Mouse (Mus musculus) liver, adult 2 months (tissue): ENCODE measurements around the gene Smad1.

Source experiments
- CTCF ChIP-seq: fragments of 200-500 bp; IDR thresholded peaks from 2 replicates; pipeline ENCODE4 v1.5.1; 2011; ENCODE audit warnings: low read depth, low read length, control low read depth
- POLR2A ChIP-seq: fragments of 200-500 bp; IDR thresholded peaks from 2 replicates; pipeline ENCODE4 v1.6.1; 2011; ENCODE audit warnings: low read length, control low read depth; ENCODE audit not compliant: insufficient read depth; ENCODE audit errors: extremely low read depth

- TF ChIP-seq POLR2A (no peak), CTCF (no peak)
Measured at GRCm38 (mm10) chr8:79410501-79410900, 11.2 kb upstream of the Smad1 start.
